Mouse (Mus musculus) adrenal gland, postnatal 36 days (tissue): Measurements from ENCODE around the gene Krt5. TPM values are rescaled to one million over a fixed set of nuclear protein-coding genes. Genes with fewer than 3 reads are reported as not detected.

Source experiments
- microRNA-seq: library from miRNA; unstranded; fragments of <30 nt; microRNA quantifications from one replicate; pipeline ENCODE4 v1.2.0, GENCODE M21; 2021
- total RNA-seq, 2 experiments: library from RNA; stranded (reverse); gene quantifications; 2 replicates each; pipeline ENCODE4 v1.2.3; 2021

Krt5 gene
- total RNA-seq, 2 experiments from 2014 or later = not detected

Small RNA genes within 50 kb of the gene (microRNA-seq; reads per million reads assigned to microRNA genes)
- gene Gm44323 = not detected
- gene Gm44342 = not detected
- not detected for gene Gm44383

Other genes with a start within 250 kb of the Krt5 start
- gene Krt81, start 249.1 kb downstream of the Krt5 start, total RNA-seq = not detected
- not detected for gene Krt86, start 239.4 kb downstream of the Krt5 start, total RNA-seq
- not detected for gene Krt83, start 221.4 kb downstream of the Krt5 start, total RNA-seq
- gene Gm49425, start 195.6 kb downstream of the Krt5 start, total RNA-seq = not detected
- not detected for gene Krt84, start 180.1 kb downstream of the Krt5 start, total RNA-seq
- not detected for gene Krt82, start 162.2 kb downstream of the Krt5 start, total RNA-seq
- not detected for gene Krt90, start 149.9 kb downstream of the Krt5 start, total RNA-seq
- not detected for gene Krt75, start 139.0 kb downstream of the Krt5 start, total RNA-seq
- gene Gm5414, start 84.7 kb downstream of the Krt5 start, total RNA-seq = not detected
- not detected for gene Gm5478, start 65.5 kb downstream of the Krt5 start, total RNA-seq
- gene Krt6b, start 32.6 kb downstream of the Krt5 start, total RNA-seq = not detected
- not detected for gene Krt6a, start 18.6 kb downstream of the Krt5 start, total RNA-seq
- gene Krt71, start 30.2 kb upstream of the Krt5 start, total RNA-seq = not detected
- not detected for gene Krt72, start 73.6 kb upstream of the Krt5 start, total RNA-seq
- not detected for gene Krt73, start 89.4 kb upstream of the Krt5 start, total RNA-seq
- not detected for gene Krt2, start 105.3 kb upstream of the Krt5 start, total RNA-seq
- gene Krt1, start 137.9 kb upstream of the Krt5 start, total RNA-seq = under 1 TPM; 0.10 to 0.20 TPM
- not detected for gene Krt77, start 156.8 kb upstream of the Krt5 start, total RNA-seq
- gene Krt76, start 180.0 kb upstream of the Krt5 start, total RNA-seq = not detected
- not detected for gene Krt4, start 211.8 kb upstream of the Krt5 start, total RNA-seq
- 1 to 10 TPM in 1 of 2 experiments, under 1 TPM in 1; 0.99 to 1.5 TPM for gene Krt79, start 227.4 kb upstream of the Krt5 start, total RNA-seq
- gene Krt78, start 241.4 kb upstream of the Krt5 start, total RNA-seq = not detected